Mouse (Mus musculus) heart, postnatal 0 days (tissue): ENCODE data around the gene Armt1.

ENCODE experiments used
- CTCF ChIP-seq: IDR thresholded peaks from 2 replicates; pipeline ENCODE4 v1.5.1; 2016; ENCODE audit warnings: antibody characterized with exemption, control low read depth, low read depth
- EP300 ChIP-seq: IDR thresholded peaks from 2 replicates; pipeline ENCODE4 v1.6.1; 2016; ENCODE audit warnings: antibody characterized with exemption, low read depth

- TF ChIP-seq CTCF = no peak
- TF ChIP-seq EP300 = no peak
Measured at GRCm38 (mm10) chr10:4491281-4491680, 59.0 kb downstream of the Armt1 start.
